Mouse (Mus musculus): ENCODE measurements around the gene Gm10228. TPM values are rescaled to one million over a fixed set of nuclear protein-coding genes. Genes with fewer than 3 reads are reported as not detected.
"Not testable (repeated sequence)": the region's sequence is repeated elsewhere in the genome, so short reads cannot be mapped to it uniquely, and the experiment has no call there.

Gm10228 gene
- not detected in 2 replicates for polyA plus RNA-seq (2015; fragmentation: Nextera tagmentation; extraction: Ambion mirVana)

DNA sequence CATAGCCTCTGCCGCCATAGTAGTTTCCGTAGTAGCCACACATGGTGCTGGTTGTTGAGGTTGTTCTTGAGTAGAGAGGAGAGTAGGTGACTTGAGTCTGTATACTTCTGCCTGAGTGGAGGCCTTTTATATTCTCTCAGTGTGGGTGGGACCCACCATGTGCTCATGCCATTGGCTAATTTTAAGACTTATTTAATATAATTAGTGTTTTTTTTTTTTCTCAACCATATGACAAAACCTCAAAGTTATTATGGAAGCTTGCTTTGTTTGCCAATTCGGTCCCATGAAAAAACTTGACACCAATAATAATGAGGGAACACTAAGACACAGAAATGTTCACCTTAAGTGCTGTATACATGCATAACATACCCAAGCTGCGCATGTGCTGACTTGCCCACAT, at the start of gene Gm10228:
Gene Gm10228, minus strand, starts transcription at position 101 of the 400 bp plus-strand sequence.
- H3K4me3 ChIP-seq (ENCODE audit: low read depth, low read length); H3K27ac ChIP-seq (ENCODE audit: low read depth); H3K27me3 ChIP-seq (ENCODE audit: insufficient read depth, low read length); H3K9me3 ChIP-seq (ENCODE audit: low read length); H3K36me3 ChIP-seq (replicated peaks; ENCODE audit: insufficient read depth, low read length); H3K4me1 ChIP-seq (ENCODE audit: insufficient read depth); H3K9ac ChIP-seq (replicated peaks); DNase-seq; ATAC-seq; H3K4me2 ChIP-seq (ENCODE audit: low read depth, low read length): not testable (repeated sequence)
- 78% methylated on average over 2 of the region's 4 CpGs for WGBS (ENCODE audit: insufficient replicate concordance)

DNA sequence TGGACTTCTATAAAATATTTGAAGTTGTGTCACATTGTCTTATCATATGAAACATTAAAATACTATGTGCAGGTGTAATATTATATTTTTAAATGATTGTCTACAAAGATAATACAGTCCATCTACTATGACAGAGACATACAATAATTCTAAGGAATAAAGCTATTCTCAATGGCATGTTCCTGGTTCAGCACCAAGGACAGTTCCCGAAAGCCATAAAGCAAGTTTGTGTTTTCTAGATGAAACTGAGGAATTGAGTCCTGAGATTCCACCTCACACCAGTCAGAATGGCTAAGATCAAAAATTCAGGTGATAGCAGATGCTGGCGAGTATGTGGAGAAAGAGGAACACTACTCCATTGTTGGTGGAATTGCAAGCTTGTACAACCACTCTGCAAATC, 29.8 kb upstream of the Gm10228 start:
- not testable (repeated sequence) for H3K36me3 ChIP-seq (replicated peaks; ENCODE audit: insufficient read depth, low read length); DNase-seq
- 59% methylated on average over 2 of the region's 2 CpGs for WGBS (ENCODE audit: insufficient replicate concordance)

DNA sequence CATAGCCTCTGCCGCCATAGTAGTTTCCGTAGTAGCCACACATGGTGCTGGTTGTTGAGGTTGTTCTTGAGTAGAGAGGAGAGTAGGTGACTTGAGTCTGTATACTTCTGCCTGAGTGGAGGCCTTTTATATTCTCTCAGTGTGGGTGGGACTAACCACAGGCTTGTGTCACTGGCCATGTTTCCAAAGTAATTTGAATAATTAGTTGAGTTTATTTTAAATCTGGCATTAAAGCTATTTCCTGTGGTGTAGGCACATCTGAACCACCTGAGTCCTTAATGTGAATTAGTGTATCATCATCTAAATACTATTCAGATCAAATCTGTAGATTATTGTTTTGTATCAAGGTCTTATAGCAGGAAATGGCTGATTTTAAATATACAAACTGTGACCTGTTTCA, 22.6 kb upstream of the Gm10228 start, which contains the start of gene 1110025L11Rik:
Gene 1110025L11Rik, minus strand, starts transcription at position 101 of the 400 bp plus-strand sequence.
- H3K9ac ChIP-seq (replicated peaks); ATAC-seq; H3K27me3 ChIP-seq (ENCODE audit: insufficient read depth, low read length); DNase-seq; H3K4me1 ChIP-seq (ENCODE audit: insufficient read depth); H3K36me3 ChIP-seq (replicated peaks; ENCODE audit: insufficient read depth, low read length); H3K4me3 ChIP-seq (ENCODE audit: low read depth, low read length); H3K27ac ChIP-seq (ENCODE audit: low read depth); H3K4me2 ChIP-seq (ENCODE audit: low read depth, low read length); H3K9me3 ChIP-seq (ENCODE audit: low read length): not testable (repeated sequence)
- WGBS (ENCODE audit: insufficient replicate concordance): no CpG with 5 or more reads among the region's 2 CpGs

More for the DNA sequence above, 29.8 kb upstream of the Gm10228 start:
- not testable (repeated sequence) for H3K4me3 ChIP-seq (ENCODE audit: low read depth, low read length); H3K4me2 ChIP-seq (ENCODE audit: low read depth, low read length); H3K4me1 ChIP-seq (ENCODE audit: insufficient read depth); H3K27me3 ChIP-seq (ENCODE audit: insufficient read depth, low read length); H3K27ac ChIP-seq (ENCODE audit: low read depth); H3K9ac ChIP-seq (replicated peaks); H3K9me3 ChIP-seq (ENCODE audit: low read length); ATAC-seq

DNA sequence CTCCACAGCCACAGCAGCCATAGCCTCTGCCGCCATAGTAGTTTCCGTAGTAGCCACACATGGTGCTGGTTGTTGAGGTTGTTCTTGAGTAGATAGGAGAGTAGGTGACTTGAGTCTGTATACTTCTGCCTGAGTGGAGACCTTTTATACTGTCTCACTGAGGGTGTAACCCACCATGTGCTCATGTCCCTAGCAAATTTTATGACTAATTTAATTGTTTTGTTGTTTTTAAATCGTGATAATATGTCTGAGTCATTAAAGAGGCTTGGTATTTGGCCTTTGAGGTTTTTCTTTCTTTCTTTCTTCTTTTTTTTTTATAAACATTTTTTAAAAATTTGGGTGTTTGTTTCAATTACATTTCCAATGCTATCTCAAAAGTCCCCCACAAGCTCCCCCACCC, 6.5 kb upstream of the Gm10228 start, which contains the start of gene Krtap6-5:
Gene Krtap6-5, minus strand, starts transcription at position 101 of the 400 bp plus-strand sequence.
- Histone ChIP-seq H3K27me3 (ENCODE audit: insufficient read depth, low read length) (no peaks in the 10 kb centered on the region), H3K9ac (replicated peaks) (no peak within 1 kb of the TSS), H3K4me1 (ENCODE audit: insufficient read depth) (no peaks in the 10 kb centered on the region), H3K9me3 (ENCODE audit: low read length) (no peaks in the 10 kb centered on the region), H3K4me3 (ENCODE audit: low read depth, low read length) (no peak within 1 kb of the TSS), H3K36me3 (replicated peaks; ENCODE audit: insufficient read depth, low read length) (no peaks in the 10 kb centered on the region), H3K4me2 (ENCODE audit: low read depth, low read length) (no peak within 1 kb of the TSS), H3K27ac (ENCODE audit: low read depth) (no peak within 1 kb of the TSS)
- TF ChIP-seq EP300 (IDR thresholded peaks at IDR 0.05; ENCODE audit: low read depth) (no peak), CTCF (IDR thresholded peaks at IDR 0.05; ENCODE audit: low read depth) (no peak)
- no peak for ATAC-seq
- WGBS (ENCODE audit: insufficient replicate concordance): 71% methylated on average over 3 of the region's 3 CpGs
- DNase-seq: no peak

DNA sequence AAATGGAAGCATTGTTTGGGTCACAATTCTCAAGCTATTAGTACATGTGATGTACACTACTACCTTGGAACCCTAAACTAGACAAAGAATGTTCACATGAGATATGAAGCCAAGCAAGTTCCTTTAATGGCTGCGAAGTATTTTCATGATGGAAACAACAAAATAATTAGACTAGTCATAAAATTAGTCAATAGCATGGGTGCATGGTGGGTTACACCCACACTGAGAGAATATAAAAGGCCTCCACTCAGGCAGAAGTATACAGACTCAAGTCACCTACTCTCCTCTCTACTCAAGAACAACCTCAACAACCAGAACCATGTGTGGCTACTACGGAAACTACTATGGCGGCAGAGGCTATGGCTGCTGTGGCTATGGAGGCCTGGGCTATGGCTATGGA, 9.9 kb downstream of the Gm10228 start, which contains the start of gene Krtap6-1:
Gene Krtap6-1, plus strand, starts transcription at position 301 of the 400 bp plus-strand sequence.
- DNase-seq; ATAC-seq; H3K4me3 ChIP-seq (ENCODE audit: low read depth, low read length); H3K9me3 ChIP-seq (ENCODE audit: low read length); H3K4me2 ChIP-seq (ENCODE audit: low read depth, low read length); H3K27ac ChIP-seq (ENCODE audit: low read depth); H3K9ac ChIP-seq (replicated peaks); H3K27me3 ChIP-seq (ENCODE audit: insufficient read depth, low read length); H3K4me1 ChIP-seq (ENCODE audit: insufficient read depth); H3K36me3 ChIP-seq (replicated peaks; ENCODE audit: insufficient read depth, low read length): not testable (repeated sequence)
- WGBS (ENCODE audit: insufficient replicate concordance): 74% methylated on average over 3 of the region's 3 CpGs

DNA sequence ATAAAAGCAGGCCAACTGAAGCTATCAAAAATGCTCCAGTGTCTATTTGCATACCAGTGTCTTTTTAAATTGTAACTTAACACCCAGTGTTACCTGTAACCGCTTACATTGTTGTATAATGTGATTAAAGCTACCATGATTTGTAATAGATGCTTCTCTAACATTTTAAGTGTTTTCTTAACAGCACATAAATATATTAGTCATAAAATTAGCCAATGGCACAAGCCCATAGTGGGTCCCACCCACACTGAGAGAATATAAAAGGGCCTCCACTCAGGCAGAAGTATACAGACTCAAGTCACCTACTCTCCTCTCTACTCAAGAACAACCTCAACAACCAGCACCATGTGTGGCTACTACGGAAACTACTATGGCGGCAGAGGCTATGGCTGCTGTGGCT, 26.3 kb downstream of the Gm10228 start, which contains the start of gene Gm10229:
Gene Gm10229, plus strand, starts transcription at position 301 of the 400 bp plus-strand sequence.
- H3K9me3 ChIP-seq (ENCODE audit: low read length); DNase-seq; H3K27me3 ChIP-seq (ENCODE audit: insufficient read depth, low read length); H3K4me3 ChIP-seq (ENCODE audit: low read depth, low read length); H3K27ac ChIP-seq (ENCODE audit: low read depth); H3K9ac ChIP-seq (replicated peaks); ATAC-seq; H3K4me2 ChIP-seq (ENCODE audit: low read depth, low read length); H3K4me1 ChIP-seq (ENCODE audit: insufficient read depth); H3K36me3 ChIP-seq (replicated peaks; ENCODE audit: insufficient read depth, low read length): not testable (repeated sequence)
- WGBS (ENCODE audit: insufficient replicate concordance): 71% methylated on average over 1 of the region's 3 CpGs

DNA sequence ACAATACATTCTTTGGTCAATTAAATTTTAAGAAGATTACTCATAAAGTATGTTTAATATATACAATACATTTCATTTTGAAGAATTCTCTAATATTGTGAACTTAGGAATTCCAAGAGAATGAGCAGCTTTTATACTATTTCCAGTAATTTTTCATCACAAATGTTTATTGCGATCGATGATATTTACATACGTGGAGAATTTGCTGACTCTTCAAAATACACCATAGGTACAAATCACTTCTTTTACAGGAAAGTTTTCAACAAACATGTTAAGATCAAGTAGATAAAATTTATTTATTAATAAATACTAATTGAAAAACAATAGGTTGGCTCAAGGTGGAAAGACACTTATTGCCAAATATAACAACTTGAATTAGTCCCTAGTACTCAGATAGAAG, 27.3 kb downstream of the Gm10228 start:
- H3K4me2 ChIP-seq (ENCODE audit: low read depth, low read length): no peak overlapping the region
- no peaks in the 10 kb centered on the region for H3K27me3 ChIP-seq (ENCODE audit: insufficient read depth, low read length)
- H3K4me3 ChIP-seq (ENCODE audit: low read depth, low read length): no peak overlapping the region
- H3K9me3 ChIP-seq (ENCODE audit: low read length): no peaks in the 10 kb centered on the region
- no peak overlapping the region for H3K9ac ChIP-seq (replicated peaks)
- H3K36me3 ChIP-seq (replicated peaks; ENCODE audit: insufficient read depth, low read length): no peaks in the 10 kb centered on the region
- H3K4me1 ChIP-seq (ENCODE audit: insufficient read depth): no peaks in the 10 kb centered on the region
- TF ChIP-seq CTCF (IDR thresholded peaks at IDR 0.05; ENCODE audit: low read depth) (no peak), EP300 (IDR thresholded peaks at IDR 0.05; ENCODE audit: low read depth) (no peak)
- 88% methylated on average over 3 of the region's 3 CpGs for WGBS (ENCODE audit: insufficient replicate concordance)
- DNase-seq (no peak), ATAC-seq (no peak)
- no peak overlapping the region for H3K27ac ChIP-seq (ENCODE audit: low read depth)
